Mouse (Mus musculus) midbrain, embryonic 13.5 days (tissue): Measurements from ENCODE around the gene Atp6v0a4. TPM values are rescaled to one million over a fixed set of nuclear protein-coding genes. Genes with fewer than 3 reads are reported as not detected.

Source experiments
- ATAC-seq: fragments of 200-750 bp; cut with Nextera tagmentation; 2 replicates; pipeline ENCODE4 v1.8.0; 2017; ENCODE audit warnings: mild to moderate bottlenecking, moderate TSS enrichment, moderate library complexity
- H3K27ac ChIP-seq: fragments of 300-500 bp; sonication (generic); 2 replicates; pipeline ENCODE4 v1.5.1; 2015; ENCODE audit warnings: inconsistent platforms, mild to moderate bottlenecking, moderate library complexity
- H3K27me3 ChIP-seq: fragments of 300-500 bp; sonication (generic); 2 replicates; pipeline ENCODE4 v1.6.1; 2015; ENCODE audit warnings: mild to moderate bottlenecking, inconsistent platforms
- H3K36me3 ChIP-seq: fragments of 300-500 bp; sonication (generic); 2 replicates; pipeline ENCODE4 v1.6.1; 2015; ENCODE audit warnings: mild to moderate bottlenecking, inconsistent platforms
- H3K4me1 ChIP-seq: fragments of 300-500 bp; sonication (generic); replicated peaks from 2 replicates; pipeline ENCODE4 v1.6.1; 2015; ENCODE audit warnings: inconsistent platforms
- H3K4me2 ChIP-seq: fragments of 300-500 bp; sonication (generic); replicated peaks from 2 replicates; pipeline ENCODE4 v1.6.1; 2015; ENCODE audit warnings: moderate library complexity, mild to moderate bottlenecking, inconsistent platforms
- H3K4me3 ChIP-seq: fragments of 300-500 bp; sonication (generic); replicated peaks from 2 replicates; pipeline ENCODE4 v1.5.1; 2015; ENCODE audit warnings: mild to moderate bottlenecking, inconsistent platforms
- H3K9ac ChIP-seq: fragments of 300-500 bp; sonication (generic); replicated peaks from 2 replicates; pipeline ENCODE4 v1.6.1; 2015; ENCODE audit warnings: mild to moderate bottlenecking, inconsistent platforms
- H3K9me3 ChIP-seq: fragments of 300-500 bp; sonication (generic); 2 replicates; pipeline ENCODE4 v1.6.1; 2016; ENCODE audit warnings: mild to moderate bottlenecking, inconsistent platforms
- WGBS: fragments of 180-500 bp; shearing (Covaris S2); methylation state at CpG from one replicate; pipeline ENCODE4 v1.1.7; 2015; 5-methylcytosine and 5-hydroxymethylcytosine counted together
- polyA plus RNA-seq: library from polyadenylated mRNA; unstranded; fragments of >200 nt; fragmentation: Nextera tagmentation; extraction: Ambion mirVana; gene quantifications from 2 replicates; pipeline ENCODE4 v1.2.1, GENCODE M21; 2015

Atp6v0a4 gene
- polyA plus RNA-seq, 1 experiment from 2014 or later, result 0.05 TPM

DNA sequence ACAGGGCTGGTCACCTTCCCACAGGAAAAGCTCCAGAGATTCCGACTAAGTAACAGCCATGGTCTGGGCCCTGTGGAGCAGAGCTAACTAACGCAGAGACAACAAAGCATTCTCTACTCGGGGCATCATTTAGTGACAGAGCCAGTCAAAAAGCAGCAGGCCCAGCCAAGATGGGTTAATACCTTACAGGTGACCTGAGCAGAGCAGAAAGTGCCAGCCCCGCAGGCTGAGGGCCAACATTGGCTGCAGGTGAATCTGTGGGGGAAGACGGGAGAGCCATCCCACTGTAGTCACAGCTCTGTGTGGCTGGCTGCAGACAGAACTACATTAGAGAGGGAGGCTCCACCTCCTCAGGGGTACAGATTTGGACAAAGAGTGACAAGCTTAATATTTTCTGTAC lies 22.9 kb upstream of the Atp6v0a4 start:
- H3K9ac ChIP-seq, result no peak overlapping the region
- ATAC-seq, result no peak
- no peak overlapping the region for H3K4me2 ChIP-seq
- H3K4me1 ChIP-seq, result no peaks in the 10 kb centered on the region
- H3K36me3 ChIP-seq, result peaks cover 72% of the 10 kb centered on the region
- no peaks in the 10 kb centered on the region for H3K27me3 ChIP-seq
- WGBS, result 83% methylated on average over 5 of the region's 5 CpGs
- no peak overlapping the region for H3K4me3 ChIP-seq
- H3K27ac ChIP-seq, result no peak overlapping the region
- no peaks in the 10 kb centered on the region for H3K9me3 ChIP-seq

DNA sequence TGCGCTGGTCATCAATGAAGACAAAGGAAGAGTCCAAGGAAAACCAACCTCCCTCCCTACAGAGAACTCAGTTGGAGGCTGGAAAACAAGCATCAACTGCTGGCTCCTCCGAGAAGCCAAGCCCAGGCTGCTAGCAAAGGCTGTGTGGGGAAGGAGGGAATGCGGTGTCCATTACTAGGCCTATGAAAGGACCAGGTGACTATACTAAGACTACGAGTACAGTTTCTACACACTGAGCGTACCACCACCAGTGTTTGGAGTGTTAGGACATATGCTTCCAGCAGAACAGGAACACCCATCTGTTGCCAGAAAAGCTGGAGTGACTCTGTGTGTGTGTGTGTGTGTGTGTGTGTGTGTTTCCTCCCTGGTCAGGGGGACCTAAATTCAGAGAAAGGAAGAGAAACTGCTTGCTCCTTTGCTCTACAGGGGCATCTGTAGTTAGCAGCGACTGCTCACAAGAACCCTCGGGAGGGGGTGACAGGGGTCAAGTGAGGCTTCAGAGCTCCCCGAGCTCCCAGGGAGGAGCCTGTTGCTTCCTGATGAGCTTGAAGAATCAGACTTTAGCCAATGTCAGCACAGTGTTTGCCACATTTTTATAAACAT lies 21.2 kb upstream of the Atp6v0a4 start:
- WGBS, result 65% methylated on average over 8 of the region's 8 CpGs
- Histone ChIP-seq H3K4me2 (no peak overlapping the region), H3K4me1 (no peaks in the 10 kb centered on the region), H3K36me3 (peaks cover 85% of the 10 kb centered on the region), H3K27me3 (no peaks in the 10 kb centered on the region), H3K9ac (no peak overlapping the region), H3K9me3 (no peaks in the 10 kb centered on the region), H3K27ac (no peak overlapping the region), H3K4me3 (no peak overlapping the region)
- ATAC-seq, result no peak

DNA sequence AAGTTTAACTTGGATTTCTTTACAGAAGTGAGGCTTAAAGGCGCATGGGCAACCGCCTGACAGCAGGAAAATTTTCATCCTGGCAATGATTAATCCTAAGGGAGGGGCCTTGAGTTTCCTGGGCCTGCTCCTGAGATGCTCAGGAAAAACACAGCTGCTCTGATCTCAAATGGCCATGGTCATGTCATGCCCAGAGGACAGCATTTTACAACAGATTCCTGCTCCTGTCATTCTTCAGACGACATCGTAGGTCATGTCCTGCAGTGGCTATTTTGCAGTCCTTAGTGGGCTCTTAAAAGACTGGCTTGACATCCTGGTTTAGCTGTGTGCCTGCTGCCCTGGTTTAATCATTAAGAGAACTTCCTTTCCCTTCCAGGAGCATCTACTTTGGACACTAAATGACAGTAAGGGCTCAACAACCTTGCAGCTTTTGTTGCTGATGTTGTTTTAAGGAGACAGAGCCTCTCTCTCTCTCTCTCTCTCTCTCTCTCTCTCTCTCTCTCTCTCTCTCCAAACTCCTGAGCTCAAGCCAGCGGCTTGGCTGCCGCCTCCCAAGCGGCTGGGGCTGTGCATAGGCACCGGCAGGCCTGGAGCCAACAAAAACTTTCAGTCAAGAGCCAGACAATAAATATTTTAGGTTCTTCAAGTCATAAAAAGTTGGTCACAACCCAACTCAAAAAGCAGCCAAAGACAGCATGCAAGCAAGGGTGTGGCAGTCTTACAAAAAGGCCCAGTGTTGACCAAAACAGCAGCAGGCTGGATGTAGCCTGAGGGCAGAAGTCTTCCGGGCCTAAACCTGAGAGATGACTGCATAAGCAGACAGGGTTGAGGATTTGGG lies 20.0 kb upstream of the Atp6v0a4 start:
- no peak overlapping the region for H3K27ac ChIP-seq
- ATAC-seq, result no peak
- no peaks in the 10 kb centered on the region for H3K9me3 ChIP-seq
- H3K9ac ChIP-seq, result no peak overlapping the region
- H3K4me2 ChIP-seq, result no peak overlapping the region
- H3K4me1 ChIP-seq, result no peaks in the 10 kb centered on the region
- no peaks in the 10 kb centered on the region for H3K27me3 ChIP-seq
- 84% methylated on average over 9 of the region's 9 CpGs for WGBS
- peaks cover 84% of the 10 kb centered on the region for H3K36me3 ChIP-seq
- H3K4me3 ChIP-seq, result no peak overlapping the region

DNA sequence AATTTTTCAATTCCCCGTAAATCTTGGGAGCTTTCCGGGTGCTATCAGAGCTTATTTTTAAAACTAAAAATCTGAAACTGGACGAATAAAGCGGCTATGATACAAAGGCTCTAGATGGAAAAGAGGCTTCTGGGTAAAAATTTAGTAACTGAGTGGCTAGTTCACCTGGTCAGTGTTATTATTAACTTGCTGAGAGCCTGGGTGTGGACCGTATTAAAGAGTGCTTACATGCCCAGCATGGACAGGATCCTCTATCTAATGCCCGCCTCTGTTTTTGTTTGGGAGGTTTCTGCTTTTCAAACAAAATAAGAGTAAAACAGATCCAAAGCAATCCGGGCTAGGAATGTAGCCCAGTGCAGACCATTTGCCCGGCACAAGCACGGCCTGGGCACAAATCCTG lies 16.0 kb upstream of the Atp6v0a4 start:
- no peak overlapping the region for H3K4me3 ChIP-seq
- WGBS, result 96% methylated on average over 9 of the region's 9 CpGs
- no peak overlapping the region for H3K4me2 ChIP-seq
- H3K27ac ChIP-seq, result no peak overlapping the region
- H3K9me3 ChIP-seq, result no peaks in the 10 kb centered on the region
- no peaks in the 10 kb centered on the region for H3K27me3 ChIP-seq
- peaks cover 76% of the 10 kb centered on the region for H3K36me3 ChIP-seq
- no peak overlapping the region for H3K9ac ChIP-seq
- no peaks in the 10 kb centered on the region for H3K4me1 ChIP-seq
- no peak for ATAC-seq

DNA sequence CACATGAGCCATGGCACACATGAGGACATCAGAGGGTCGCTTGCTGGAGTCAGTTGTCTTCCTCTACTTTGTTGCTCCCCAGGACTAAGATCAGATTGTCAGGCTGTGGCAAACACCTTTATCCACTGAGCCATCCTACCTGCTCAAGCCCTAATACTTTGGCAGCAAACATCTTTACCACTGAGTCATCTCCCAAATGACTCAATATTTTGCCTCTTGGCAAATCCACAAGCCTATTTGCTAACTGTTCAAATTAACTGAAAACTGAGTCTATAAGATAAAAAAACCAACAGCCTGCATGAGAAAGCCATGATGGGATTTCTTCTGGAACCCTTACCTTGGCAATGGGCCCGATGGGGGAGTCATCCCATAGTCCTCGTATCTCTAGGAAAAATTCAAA lies 14.7 kb upstream of the Atp6v0a4 start:
- H3K4me2 ChIP-seq, result no peak overlapping the region
- peaks cover 76% of the 10 kb centered on the region for H3K36me3 ChIP-seq
- no peak for ATAC-seq
- H3K9me3 ChIP-seq, result no peaks in the 10 kb centered on the region
- H3K9ac ChIP-seq, result no peak overlapping the region
- no peak overlapping the region for H3K4me3 ChIP-seq
- H3K4me1 ChIP-seq, result no peaks in the 10 kb centered on the region
- H3K27ac ChIP-seq, result no peak overlapping the region
- no peaks in the 10 kb centered on the region for H3K27me3 ChIP-seq
- 88% methylated on average over 3 of the region's 3 CpGs for WGBS

DNA sequence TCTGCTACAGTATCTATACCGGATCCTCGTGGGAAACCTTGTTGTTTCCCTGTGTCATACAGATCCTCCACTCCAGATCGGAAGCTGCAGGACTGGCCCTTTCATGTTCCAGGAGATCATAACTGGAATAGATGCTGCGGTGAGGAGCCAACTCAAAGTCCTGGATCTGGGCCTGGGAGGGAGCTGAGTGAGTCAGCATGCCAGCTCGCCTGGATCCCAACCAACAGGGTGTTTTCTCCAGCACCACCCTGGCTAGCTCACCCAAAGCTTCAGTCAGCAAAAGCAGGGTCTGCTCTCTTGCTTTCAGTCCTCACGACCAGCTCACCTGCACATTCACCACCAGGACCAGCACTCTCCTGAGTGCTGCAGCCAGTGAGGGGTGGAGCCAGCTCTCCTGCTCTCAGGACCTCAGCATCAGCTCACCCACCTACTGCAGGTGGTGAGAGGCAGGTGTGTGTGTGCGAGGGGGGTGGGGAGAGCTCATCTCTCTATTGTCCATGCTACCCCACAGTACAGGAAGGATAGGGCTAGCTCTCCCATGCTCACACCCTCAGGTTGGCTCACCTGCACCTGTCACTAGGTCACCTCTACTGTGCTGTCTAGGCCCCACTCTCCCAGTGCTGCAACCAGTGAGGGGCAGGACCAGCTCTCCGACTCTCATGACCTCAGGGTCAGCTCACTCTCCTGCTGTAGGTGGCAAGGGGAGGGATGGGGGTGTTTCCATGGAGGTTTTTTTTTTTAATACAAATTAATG lies 10.6 kb upstream of the Atp6v0a4 start:
- WGBS, result 86% methylated on average over 8 of the region's 8 CpGs
- Histone ChIP-seq H3K27ac (no peak overlapping the region), H3K4me2 (no peak overlapping the region), H3K9me3 (no peaks in the 10 kb centered on the region), H3K36me3 (peaks cover 71% of the 10 kb centered on the region), H3K9ac (no peak overlapping the region), H3K27me3 (no peaks in the 10 kb centered on the region), H3K4me1 (no peaks in the 10 kb centered on the region), H3K4me3 (no peak overlapping the region)
- ATAC-seq, result peak; percentile 63

DNA sequence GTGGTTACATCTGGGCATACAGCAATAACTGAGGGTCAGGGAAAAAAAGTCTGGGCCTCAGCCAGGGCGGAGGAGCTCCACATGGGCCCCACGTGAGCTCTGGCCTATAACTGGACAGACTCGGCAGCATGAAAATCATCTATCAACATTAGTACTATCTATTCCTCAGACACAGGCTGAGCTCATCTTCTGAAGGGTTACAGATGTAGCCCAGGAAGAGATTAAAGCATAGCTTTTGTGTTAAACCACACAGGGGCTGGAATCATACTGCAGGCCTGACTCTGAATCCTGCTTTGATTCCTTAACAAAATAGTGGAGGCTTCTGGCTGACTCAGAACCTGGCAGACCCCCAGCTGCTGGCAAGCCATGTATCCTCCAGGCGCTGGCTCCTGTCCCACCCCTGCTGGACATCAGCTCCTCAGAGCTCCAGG lies 7.4 kb upstream of the Atp6v0a4 start:
- ATAC-seq, result no peak
- peaks cover 78% of the 10 kb centered on the region for H3K36me3 ChIP-seq
- no peaks in the 10 kb centered on the region for H3K4me1 ChIP-seq
- H3K9ac ChIP-seq, result no peak overlapping the region
- WGBS, result 93% methylated on average over 4 of the region's 4 CpGs
- no peak overlapping the region for H3K27ac ChIP-seq
- no peak overlapping the region for H3K4me3 ChIP-seq
- H3K9me3 ChIP-seq, result no peaks in the 10 kb centered on the region
- H3K4me2 ChIP-seq, result no peak overlapping the region
- no peaks in the 10 kb centered on the region for H3K27me3 ChIP-seq

DNA sequence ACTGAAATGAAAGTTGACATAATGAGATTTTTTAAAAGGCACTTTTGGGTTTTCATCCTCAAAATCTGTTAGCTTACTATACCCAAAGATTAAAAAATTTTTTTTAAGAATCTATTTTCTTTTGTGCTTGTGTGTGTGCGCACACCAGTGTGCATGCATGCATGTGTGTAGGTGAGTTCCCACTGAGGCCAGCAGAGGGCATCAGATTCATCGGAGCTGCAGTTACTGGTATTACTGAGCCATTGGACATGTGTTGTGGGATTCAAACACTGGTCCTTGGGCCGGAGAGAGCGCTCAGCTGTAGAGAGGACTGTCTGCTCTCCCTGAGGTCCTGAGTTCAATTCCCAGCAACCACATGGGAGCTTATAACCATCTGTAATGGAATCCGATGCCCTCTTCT lies 5.5 kb upstream of the Atp6v0a4 start:
- no peak for ATAC-seq
- H3K4me2 ChIP-seq, result no peak overlapping the region
- H3K27ac ChIP-seq, result no peak overlapping the region
- no peaks in the 10 kb centered on the region for H3K4me1 ChIP-seq
- H3K9me3 ChIP-seq, result no peaks in the 10 kb centered on the region
- WGBS, result 98% methylated on average over 5 of the region's 5 CpGs
- peaks cover 77% of the 10 kb centered on the region for H3K36me3 ChIP-seq
- H3K9ac ChIP-seq, result no peak overlapping the region
- H3K4me3 ChIP-seq, result no peak overlapping the region
- H3K27me3 ChIP-seq, result no peaks in the 10 kb centered on the region

DNA sequence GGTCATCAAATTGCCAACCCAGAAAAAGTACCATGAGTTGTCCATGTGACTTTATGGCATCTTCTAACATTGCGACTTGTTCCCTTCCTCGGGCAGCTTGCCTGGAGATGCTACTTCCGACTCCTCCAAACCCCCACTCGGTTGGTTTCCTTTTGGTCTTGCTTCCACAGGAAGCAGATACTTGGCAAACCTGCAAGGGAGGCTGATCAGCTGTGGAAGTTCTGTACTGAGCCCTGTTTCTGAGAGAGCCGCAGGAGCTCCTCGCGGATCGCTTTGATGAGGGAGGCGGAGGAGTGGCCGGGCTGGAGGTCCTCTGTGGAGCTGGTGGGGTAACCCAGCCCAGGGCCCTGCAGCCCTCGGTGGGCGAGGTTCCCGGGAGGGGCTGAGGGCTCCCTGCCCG lies 3.7 kb upstream of the Atp6v0a4 start:
- Histone ChIP-seq H3K4me2 (no peak overlapping the region), H3K27me3 (no peaks in the 10 kb centered on the region), H3K9me3 (no peaks in the 10 kb centered on the region), H3K36me3 (peaks cover 87% of the 10 kb centered on the region), H3K27ac (no peak overlapping the region), H3K9ac (no peak overlapping the region), H3K4me1 (no peaks in the 10 kb centered on the region), H3K4me3 (no peak overlapping the region)
- no peak for ATAC-seq
- 93% methylated on average over 14 of the region's 14 CpGs for WGBS

DNA sequence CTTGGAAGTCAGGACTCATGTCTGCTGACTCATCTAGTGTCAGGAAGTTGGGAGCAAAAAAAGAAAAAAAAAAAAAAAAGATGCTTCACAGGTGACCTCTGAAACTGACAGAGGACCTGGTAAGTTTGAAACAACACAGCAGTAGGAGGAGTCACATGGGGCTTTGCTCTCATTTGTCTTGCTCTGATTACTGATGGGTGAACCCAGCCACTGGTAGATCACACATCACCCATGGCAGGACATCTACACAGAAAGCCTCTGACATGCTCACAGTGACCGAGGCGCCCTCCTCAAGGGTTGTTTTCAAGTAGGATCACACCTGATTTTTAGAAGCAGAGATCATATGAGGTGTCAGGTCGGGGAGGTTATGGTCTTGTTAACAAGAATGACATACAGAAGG lies 1.1 kb upstream of the Atp6v0a4 start:
- Histone ChIP-seq H3K4me3 (no peak overlapping the region), H3K36me3 (peaks cover 66% of the 10 kb centered on the region), H3K27ac (no peak overlapping the region), H3K27me3 (no peaks in the 10 kb centered on the region), H3K4me2 (no peak overlapping the region), H3K4me1 (no peaks in the 10 kb centered on the region), H3K9me3 (no peaks in the 10 kb centered on the region), H3K9ac (no peak overlapping the region)
- WGBS, result 98% methylated on average over 3 of the region's 3 CpGs
- ATAC-seq, result no peak

DNA sequence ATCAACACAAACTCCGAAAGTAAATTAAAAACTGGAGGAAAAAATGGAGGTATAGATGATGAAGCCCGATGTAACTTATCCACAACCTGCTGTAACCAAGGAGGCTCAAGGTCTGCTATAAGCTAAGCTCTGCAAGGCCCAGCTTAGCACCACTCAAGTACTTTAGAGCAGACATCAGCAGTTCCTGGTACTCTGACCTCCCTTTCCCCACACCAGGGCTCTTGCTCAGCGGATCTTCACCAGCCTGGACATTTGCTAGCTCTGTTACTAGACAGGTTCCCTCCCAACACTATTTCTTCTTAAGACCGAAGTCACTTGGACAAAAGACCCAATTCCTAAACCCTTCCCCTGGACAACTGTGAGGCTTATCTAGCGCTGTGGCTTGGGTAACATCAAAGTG lies 496 bp upstream of the Atp6v0a4 start:
- H3K4me2 ChIP-seq, result no peak overlapping the region
- ATAC-seq, result no peak
- H3K9me3 ChIP-seq, result no peaks in the 10 kb centered on the region
- no peaks in the 10 kb centered on the region for H3K4me1 ChIP-seq
- H3K4me3 ChIP-seq, result no peak overlapping the region
- no peaks in the 10 kb centered on the region for H3K27me3 ChIP-seq
- 93% methylated on average over 5 of the region's 5 CpGs for WGBS
- H3K27ac ChIP-seq, result no peak overlapping the region
- no peak overlapping the region for H3K9ac ChIP-seq
- peaks cover 61% of the 10 kb centered on the region for H3K36me3 ChIP-seq

DNA sequence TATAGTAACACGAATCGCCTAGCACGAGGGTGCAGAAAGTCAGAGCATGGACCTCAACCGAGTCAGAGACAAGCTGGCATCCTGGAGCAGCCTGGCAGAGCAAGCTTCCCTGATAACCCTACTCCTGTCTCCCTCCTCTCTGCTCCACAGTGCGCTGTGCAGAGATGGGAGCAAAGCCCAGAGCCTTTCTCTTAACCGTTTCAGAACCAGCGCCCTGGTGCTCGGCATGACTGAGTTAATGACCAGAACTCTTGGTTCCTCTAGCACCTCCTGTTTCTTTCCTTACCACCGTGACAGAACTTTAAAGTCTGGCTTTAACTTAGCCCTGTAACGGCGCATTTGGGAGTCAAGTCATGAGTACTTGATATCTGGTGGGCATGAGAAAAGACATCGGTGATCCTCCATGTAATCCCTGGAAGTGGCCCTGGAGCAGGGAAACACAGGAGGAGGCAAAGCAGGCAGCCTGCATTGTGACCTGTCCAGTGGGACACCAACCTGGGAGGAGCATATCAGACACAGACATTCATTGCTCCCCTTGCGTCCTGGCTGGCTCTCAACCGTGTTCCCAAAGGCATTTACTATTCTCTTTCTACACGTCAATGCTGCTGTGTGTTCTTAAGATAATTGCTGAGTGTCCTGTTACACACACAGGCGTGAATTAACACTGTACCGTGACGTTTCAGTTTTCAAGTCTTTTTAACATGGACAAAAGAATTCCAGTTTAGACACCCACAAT lies 747 bp downstream of the Atp6v0a4 start:
- Histone ChIP-seq H3K36me3 (peaks cover 52% of the 10 kb centered on the region), H3K27ac (no peak overlapping the region), H3K4me1 (no peaks in the 10 kb centered on the region), H3K4me2 (no peak overlapping the region), H3K27me3 (no peaks in the 10 kb centered on the region), H3K9me3 (no peaks in the 10 kb centered on the region), H3K4me3 (no peak overlapping the region), H3K9ac (no peak overlapping the region)
- WGBS, result 79% methylated on average over 18 of the region's 18 CpGs
- no peak for ATAC-seq
